Mouse (Mus musculus): Measurements from ENCODE around the gene Prrt1. TPM values are rescaled to one million over a fixed set of nuclear protein-coding genes. Genes with fewer than 3 reads are reported as not detected.

The Prrt1 gene
- polyA plus RNA-seq, 1 experiment = 0.53 TPM

GRCm38 (mm10) chr17:34626773-34627092 lies 2.6 kb upstream of the Prrt1 start:
- Histone ChIP-seq H3K4me3 (ENCODE audit: insufficient read depth, low read length) (peak overlapping the region; percentile 93), H3K4me1 (ENCODE audit: control insufficient read depth, insufficient read depth, low read length) (peaks cover 9% of the 10 kb centered on the region; the same call in 1 of the 2 replicates), H3K27ac (ENCODE audit: insufficient read depth, low read length) (peak overlapping the region; percentile 15)
- TF ChIP-seq POLR2A (IDR thresholded peaks at IDR 0.05; ENCODE audit: low read depth, low read length) = no peak
- TF ChIP-seq CTCF (IDR thresholded peaks at IDR 0.05; ENCODE audit: borderline replicate concordance, insufficient read depth, low read length) = peak; percentile 43; the same call in 1 of the 2 replicates

GRCm38 (mm10) chr17:34627093-34627942 lies 2.0 kb upstream of the Prrt1 start:
- peaks cover 9% of the 10 kb centered on the region; the same call in 1 of the 2 replicates for H3K4me1 ChIP-seq (ENCODE audit: control insufficient read depth, insufficient read depth, low read length)
- H3K27ac ChIP-seq (ENCODE audit: insufficient read depth, low read length) = peak overlapping the region; percentile 77
- peak; percentile 83 for TF ChIP-seq POLR2A (IDR thresholded peaks at IDR 0.05; ENCODE audit: low read depth, low read length)
- no peak for TF ChIP-seq CTCF (IDR thresholded peaks at IDR 0.05; ENCODE audit: borderline replicate concordance, insufficient read depth, low read length)
- H3K4me3 ChIP-seq (ENCODE audit: insufficient read depth, low read length) = peak overlapping the region; percentile 93

GRCm38 (mm10) chr17:34627943-34628643 lies 1.2 kb upstream of the Prrt1 start, which contains the start of gene Ppt2:
Gene Ppt2 (minus strand): TSS chr17:34628510.
- peaks cover 9% of the 10 kb centered on the region; the same call in 1 of the 2 replicates for H3K4me1 ChIP-seq (ENCODE audit: control insufficient read depth, insufficient read depth, low read length)
- no peak for TF ChIP-seq CTCF (IDR thresholded peaks at IDR 0.05; ENCODE audit: borderline replicate concordance, insufficient read depth, low read length)
- TF ChIP-seq POLR2A (IDR thresholded peaks at IDR 0.05; ENCODE audit: low read depth, low read length) = no peak; the same call in 1 of the 2 replicates

GRCm38 (mm10) chr17:34628644-34628967 lies 727 bp upstream of the Prrt1 start:
- Histone ChIP-seq H3K4me1 (ENCODE audit: control insufficient read depth, insufficient read depth, low read length) (peaks cover 9% of the 10 kb centered on the region; the same call in 1 of the 2 replicates), H3K4me3 (ENCODE audit: insufficient read depth, low read length) (peak overlapping the region; percentile 45; the same call in 1 of the 2 replicates), H3K27ac (ENCODE audit: insufficient read depth, low read length) (no peak overlapping the region)
- TF ChIP-seq CTCF (IDR thresholded peaks at IDR 0.05; ENCODE audit: borderline replicate concordance, insufficient read depth, low read length) (no peak), POLR2A (IDR thresholded peaks at IDR 0.05; ENCODE audit: low read depth, low read length) (0 out of 2 replicates have a peak, but pooled peaks have one; percentile 12)

More at GRCm38 (mm10) chr17:34627943-34628643, 1.2 kb upstream of the Prrt1 start, which contains the start of gene Ppt2:
- peak within 1 kb of the TSS; percentile 77 for H3K27ac ChIP-seq (ENCODE audit: insufficient read depth, low read length)
- peak within 1 kb of the TSS; percentile 45 for H3K4me3 ChIP-seq (ENCODE audit: insufficient read depth, low read length)

GRCm38 (mm10) chr17:34629796-34630603 lies 667 bp downstream of the Prrt1 start:
- Histone ChIP-seq H3K27ac (ENCODE audit: insufficient read depth, low read length) (no peak overlapping the region), H3K4me3 (ENCODE audit: insufficient read depth, low read length) (no peak overlapping the region), H3K4me1 (ENCODE audit: control insufficient read depth, insufficient read depth, low read length) (peaks cover 9% of the 10 kb centered on the region; the same call in 1 of the 2 replicates)
- TF ChIP-seq CTCF (IDR thresholded peaks at IDR 0.05; ENCODE audit: borderline replicate concordance, insufficient read depth, low read length) (no peak), POLR2A (IDR thresholded peaks at IDR 0.05; ENCODE audit: low read depth, low read length) (no peak)

- Histone ChIP-seq H3K4me3 (ENCODE audit: insufficient read depth, low read length) (no peak overlapping the region), H3K27ac (ENCODE audit: insufficient read depth, low read length) (no peak overlapping the region), H3K4me1 (ENCODE audit: control insufficient read depth, insufficient read depth, low read length) (peaks cover 9% of the 10 kb centered on the region; the same call in 1 of the 2 replicates)
- TF ChIP-seq POLR2A (IDR thresholded peaks at IDR 0.05; ENCODE audit: low read depth, low read length) = no peak
- no peak for TF ChIP-seq CTCF (IDR thresholded peaks at IDR 0.05; ENCODE audit: borderline replicate concordance, insufficient read depth, low read length)
Measured at GRCm38 (mm10) chr17:34630761-34631301, 1.5 kb downstream of the Prrt1 start.

- TF ChIP-seq POLR2A (IDR thresholded peaks at IDR 0.05; ENCODE audit: low read depth, low read length) = no peak
- TF ChIP-seq CTCF (IDR thresholded peaks at IDR 0.05; ENCODE audit: borderline replicate concordance, insufficient read depth, low read length) = no peak
- Histone ChIP-seq H3K4me3 (ENCODE audit: insufficient read depth, low read length) (no peak overlapping the region), H3K27ac (ENCODE audit: insufficient read depth, low read length) (no peak overlapping the region), H3K4me1 (ENCODE audit: control insufficient read depth, insufficient read depth, low read length) (peaks cover 4% of the 10 kb centered on the region; the same call in 1 of the 2 replicates)
Measured at GRCm38 (mm10) chr17:34631647-34632046, 2.3 kb downstream of the Prrt1 start.

GRCm38 (mm10) chr17:34632261-34632691 lies 2.9 kb downstream of the Prrt1 start:
- H3K27ac ChIP-seq (ENCODE audit: insufficient read depth, low read length) = no peak overlapping the region
- TF ChIP-seq CTCF (IDR thresholded peaks at IDR 0.05; ENCODE audit: borderline replicate concordance, insufficient read depth, low read length) (no peak), POLR2A (IDR thresholded peaks at IDR 0.05; ENCODE audit: low read depth, low read length) (peak; percentile 53; the same call in 1 of the 2 replicates)
- H3K4me3 ChIP-seq (ENCODE audit: insufficient read depth, low read length) = peak overlapping the region; percentile 14; the same call in 1 of the 2 replicates
- peaks cover 4% of the 10 kb centered on the region; the same call in 1 of the 2 replicates for H3K4me1 ChIP-seq (ENCODE audit: control insufficient read depth, insufficient read depth, low read length)

GRCm38 (mm10) chr17:34635671-34636070 lies 6.3 kb downstream of the Prrt1 start:
- H3K27ac ChIP-seq (ENCODE audit: insufficient read depth, low read length) = no peak overlapping the region
- no peak overlapping the region for H3K4me3 ChIP-seq (ENCODE audit: insufficient read depth, low read length)
- TF ChIP-seq POLR2A (IDR thresholded peaks at IDR 0.05; ENCODE audit: low read depth, low read length) = no peak
- TF ChIP-seq CTCF (IDR thresholded peaks at IDR 0.05; ENCODE audit: borderline replicate concordance, insufficient read depth, low read length) = no peak

More at GRCm38 (mm10) chr17:34635671-34636070, 6.3 kb downstream of the Prrt1 start:
- peaks cover 2% of the 10 kb centered on the region; the same call in 1 of the 2 replicates for H3K4me1 ChIP-seq (ENCODE audit: control insufficient read depth, insufficient read depth, low read length)

All from embryonic fibroblast, embryonic 13.5 days (primary cell).